Mouse (Mus musculus) kidney, embryonic 16.5 days (tissue): ENCODE data around the gene Pik3cd. TPM values are rescaled to one million over a fixed set of nuclear protein-coding genes. Genes with fewer than 3 reads are reported as not detected.

ENCODE experiments used
- ATAC-seq: fragments of 200-750 bp; cut with Nextera tagmentation; 2 replicates; pipeline ENCODE4 v1.8.0; 2017; ENCODE audit warnings: moderate TSS enrichment; ENCODE audit not compliant: low FRiP score, low TSS enrichment
- H3K27ac ChIP-seq: fragments of 300-500 bp; sonication (generic); 2 replicates; pipeline ENCODE4 v1.5.1; 2014; ENCODE audit warnings: low read length
- H3K27me3 ChIP-seq: fragments of 300-500 bp; sonication (generic); 2 replicates; pipeline ENCODE4 v1.6.1; 2014; ENCODE audit warnings: low read length, control low read depth, mixed read lengths; ENCODE audit not compliant: insufficient read depth
- H3K36me3 ChIP-seq: fragments of 300-500 bp; sonication (generic); 2 replicates; pipeline ENCODE4 v1.6.1; 2014; ENCODE audit warnings: low read length, control low read depth, mixed read lengths; ENCODE audit not compliant: insufficient read depth
- H3K4me1 ChIP-seq: fragments of 300-500 bp; sonication (generic); 2 replicates; pipeline ENCODE4 v1.6.1; 2014; ENCODE audit warnings: low read length, control low read depth, mixed read lengths; ENCODE audit not compliant: insufficient read depth
- H3K4me2 ChIP-seq: fragments of 300-500 bp; sonication (generic); replicated peaks from 2 replicates; pipeline ENCODE4 v1.6.1; 2014; ENCODE audit warnings: low read depth, low read length
- H3K4me3 ChIP-seq: fragments of 300-500 bp; sonication (generic); 2 replicates; pipeline ENCODE4 v1.5.1; 2014; ENCODE audit warnings: mild to moderate bottlenecking, low read length
- H3K9ac ChIP-seq: fragments of 300-500 bp; sonication (generic); replicated peaks from 2 replicates; pipeline ENCODE4 v1.6.1; 2014; ENCODE audit warnings: low read length
- H3K9me3 ChIP-seq: fragments of 300-500 bp; sonication (generic); 2 replicates; pipeline ENCODE4 v1.6.1; 2016; ENCODE audit warnings: low read length, control low read depth
- WGBS: fragments of 180-500 bp; shearing (Covaris S2); extraction: QIAGEN DNeasy Blood & Tissue Kit; methylation state at CpG from one replicate; pipeline ENCODE4 v1.1.7; 2014; 5-methylcytosine and 5-hydroxymethylcytosine counted together
- polyA plus RNA-seq: library from polyadenylated mRNA; unstranded; fragments of >200 nt; fragmentation: Nextera tagmentation; extraction: Ambion mirVana; gene quantifications from 2 replicates; pipeline ENCODE4 v1.2.1, GENCODE M21; 2015

Gene Pik3cd
- polyA plus RNA-seq, 1 experiment from 2014 or later: 4.7 TPM

GRCm38 (mm10) chr4:149691368-149691767, 11.0 kb downstream of the Pik3cd start:
- 62% methylated on average over 8 of the region's 8 CpGs for WGBS
- no peak overlapping the region for H3K9ac ChIP-seq
- H3K4me1 ChIP-seq: peaks cover 12% of the 10 kb centered on the region
- no peak for ATAC-seq
- H3K4me2 ChIP-seq: no peak overlapping the region
- H3K27ac ChIP-seq: no peak overlapping the region
- H3K36me3 ChIP-seq: no peaks in the 10 kb centered on the region
- no peak overlapping the region for H3K4me3 ChIP-seq
- no peaks in the 10 kb centered on the region for H3K9me3 ChIP-seq
- H3K27me3 ChIP-seq: no peaks in the 10 kb centered on the region

GRCm38 (mm10) chr4:149690828-149691280, 11.5 kb downstream of the Pik3cd start:
- 79% methylated on average over 8 of the region's 8 CpGs for WGBS
- Histone ChIP-seq H3K36me3 (no peaks in the 10 kb centered on the region), H3K27ac (no peak overlapping the region), H3K4me3 (no peak overlapping the region), H3K27me3 (no peaks in the 10 kb centered on the region), H3K4me1 (peaks cover 6% of the 10 kb centered on the region), H3K4me2 (no peak overlapping the region), H3K9me3 (no peaks in the 10 kb centered on the region), H3K9ac (no peak overlapping the region)
- ATAC-seq: no peak

GRCm38 (mm10) chr4:149689822-149690700, 12.3 kb downstream of the Pik3cd start:
- Histone ChIP-seq H3K4me2 (no peak overlapping the region), H3K9ac (no peak overlapping the region), H3K4me1 (peaks cover 5% of the 10 kb centered on the region; the same call in 1 of the 2 replicates), H3K36me3 (no peaks in the 10 kb centered on the region), H3K9me3 (no peaks in the 10 kb centered on the region), H3K4me3 (no peak overlapping the region), H3K27me3 (no peaks in the 10 kb centered on the region; the same call in 1 of the 2 replicates), H3K27ac (no peak overlapping the region)
- no peak for ATAC-seq
- 81% methylated on average over 12 of the region's 12 CpGs for WGBS

GRCm38 (mm10) chr4:149688861-149689260, 13.5 kb downstream of the Pik3cd start:
- ATAC-seq: no peak
- no peak overlapping the region for H3K9ac ChIP-seq
- peaks cover 11% of the 10 kb centered on the region; the same call in 1 of the 2 replicates for H3K4me1 ChIP-seq
- WGBS: 76% methylated on average over 14 of the region's 14 CpGs
- no peak overlapping the region for H3K4me3 ChIP-seq
- no peaks in the 10 kb centered on the region for H3K9me3 ChIP-seq
- H3K27me3 ChIP-seq: no peaks in the 10 kb centered on the region; the same call in 1 of the 2 replicates
- no peaks in the 10 kb centered on the region for H3K36me3 ChIP-seq
- H3K4me2 ChIP-seq: no peak overlapping the region
- no peak overlapping the region for H3K27ac ChIP-seq

GRCm38 (mm10) chr4:149684841-149685623, 17.3 kb downstream of the Pik3cd start:
- Histone ChIP-seq H3K4me1 (peaks cover 11% of the 10 kb centered on the region; the same call in 1 of the 2 replicates), H3K4me2 (no peak overlapping the region), H3K9me3 (no peaks in the 10 kb centered on the region), H3K36me3 (no peaks in the 10 kb centered on the region), H3K27me3 (no peaks in the 10 kb centered on the region; the same call in 1 of the 2 replicates), H3K4me3 (no peak overlapping the region), H3K27ac (no peak overlapping the region), H3K9ac (no peak overlapping the region)
- ATAC-seq: no peak
- 31% methylated on average over 11 of the region's 11 CpGs for WGBS

GRCm38 (mm10) chr4:149683875-149684274, 18.5 kb downstream of the Pik3cd start:
- H3K4me3 ChIP-seq: no peak overlapping the region
- ATAC-seq: no peak
- no peaks in the 10 kb centered on the region for H3K36me3 ChIP-seq
- H3K4me2 ChIP-seq: no peak overlapping the region
- peaks cover 19% of the 10 kb centered on the region; the same call in 1 of the 2 replicates for H3K4me1 ChIP-seq
- H3K27me3 ChIP-seq: no peaks in the 10 kb centered on the region; the same call in 1 of the 2 replicates
- WGBS: 18% methylated on average over 7 of the region's 7 CpGs
- H3K9ac ChIP-seq: no peak overlapping the region
- no peak overlapping the region for H3K27ac ChIP-seq
- H3K9me3 ChIP-seq: no peaks in the 10 kb centered on the region

GRCm38 (mm10) chr4:149679056-149679770, 23.2 kb downstream of the Pik3cd start:
- Histone ChIP-seq H3K27me3 (peaks cover 13% of the 10 kb centered on the region), H3K27ac (no peak overlapping the region), H3K9me3 (no peaks in the 10 kb centered on the region), H3K4me1 (peaks cover 27% of the 10 kb centered on the region), H3K36me3 (no peaks in the 10 kb centered on the region), H3K9ac (no peak overlapping the region), H3K4me3 (no peak overlapping the region), H3K4me2 (no peak overlapping the region)
- 14% methylated on average over 11 of the region's 11 CpGs for WGBS
- ATAC-seq: no peak

- no peak for ATAC-seq
- peaks cover 20% of the 10 kb centered on the region for H3K4me1 ChIP-seq
- 32% methylated on average over 1 of the region's 1 CpGs for WGBS
These were observed 24.4 kb downstream of the Pik3cd start for GRCm38 (mm10) chr4:149678006-149678405.

More at GRCm38 (mm10) chr4:149678006-149678405, 24.4 kb downstream of the Pik3cd start:
- no peak overlapping the region for H3K4me3 ChIP-seq
- H3K27ac ChIP-seq: no peak overlapping the region
- peaks cover 19% of the 10 kb centered on the region for H3K27me3 ChIP-seq
- H3K36me3 ChIP-seq: no peaks in the 10 kb centered on the region
- no peak overlapping the region for H3K4me2 ChIP-seq
- no peaks in the 10 kb centered on the region for H3K9me3 ChIP-seq
- no peak overlapping the region for H3K9ac ChIP-seq
